ENCODE assay signal across 7 mouse cellular contexts in the genomic region with DNA sequence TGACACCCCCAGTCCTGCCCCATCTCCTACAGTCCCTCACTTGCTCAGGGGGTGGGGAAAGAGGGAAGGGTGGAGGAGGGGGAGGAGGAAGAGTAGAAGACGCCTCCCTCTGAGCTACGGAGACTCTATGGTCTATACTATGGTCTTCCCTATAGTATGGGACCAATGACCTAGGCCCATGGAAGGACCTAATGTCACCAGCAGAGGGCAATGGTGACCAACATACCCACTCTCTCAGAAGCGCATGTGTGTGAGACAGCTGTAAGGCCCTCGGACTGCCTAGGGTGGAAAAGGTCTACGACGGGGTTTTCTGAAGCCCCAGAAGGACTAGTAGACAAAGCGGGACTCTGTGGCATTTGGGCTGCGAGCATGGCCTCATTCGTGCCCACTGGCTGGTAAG. TPM values are rescaled to one million over a fixed set of nuclear protein-coding genes. Genes with fewer than 3 reads are reported as not detected.
DNase-seq lines count a peak whose midpoint lies in the region; ATAC-seq and TF ChIP-seq lines count a peak whose summit lies in the region.

No protein-coding gene starts in this region.

- ATAC-seq in midbrain, embryonic 11.5 days (ENCODE audit: low FRiP score) = peak; percentile 50; the same call in 1 of the 2 replicates
- no peak for ATAC-seq in midbrain, embryonic 15.5 days (replicated peaks)
- no peak for ATAC-seq in limb, embryonic 11.5 days (ENCODE audit: insufficient number of reproducible peaks, low FRiP score, low TSS enrichment, low read depth)

- peak; percentile 86 for DNase-seq in midbrain, embryonic 11.5 days (ENCODE audit: low spot score, missing footprints)
- DNase-seq in limb, embryonic 11.5 days (ENCODE audit: low spot score) = peak; percentile 62
- peak; percentile 18 for DNase-seq in skeletal muscle tissue, adult 2 months (ENCODE audit: low read depth, low spot score)
- no peak for DNase-seq in cerebellum, postnatal 4 days (ENCODE audit: low spot score in 2 of 2)
- DNase-seq in right cerebral cortex, postnatal 10 days (ENCODE audit: low spot score in 2 of 2) = no peak

- H3K36me3 ChIP-seq in midbrain, embryonic 11.5 days (ENCODE audit: control insufficient read depth, insufficient read depth, low read length) = no peaks in the 10 kb centered on the region
- H3K36me3 ChIP-seq in midbrain, embryonic 15.5 days (replicated peaks) = no peaks in the 10 kb centered on the region
- H3K36me3 ChIP-seq in limb, embryonic 11.5 days (ENCODE audit: control insufficient read depth, insufficient read depth, low read length) = no peaks in the 10 kb centered on the region

- H3K4me2 ChIP-seq in midbrain, embryonic 11.5 days = no peak overlapping the region
- no peak overlapping the region for H3K4me2 ChIP-seq in midbrain, embryonic 15.5 days
- no peak overlapping the region for H3K4me2 ChIP-seq in limb, embryonic 11.5 days (ENCODE audit: low read depth, severe bottlenecking)

- no peak overlapping the region for H3K27ac ChIP-seq in midbrain, embryonic 11.5 days (ENCODE audit: low read depth, low read length)
- H3K27ac ChIP-seq in midbrain, embryonic 15.5 days = no peak overlapping the region
- H3K27ac ChIP-seq in bone marrow macrophage, adult 2 months (ENCODE audit: insufficient read depth, low read depth, low read length) = no peak overlapping the region
- no peak overlapping the region for H3K27ac ChIP-seq in limb, embryonic 11.5 days (replicated peaks; ENCODE audit: low read depth, low read length)

- H3K9ac ChIP-seq in midbrain, embryonic 11.5 days (ENCODE audit: low read length) = no peak overlapping the region
- H3K9ac ChIP-seq in midbrain, embryonic 15.5 days = no peak overlapping the region
- no peak overlapping the region for H3K9ac ChIP-seq in limb, embryonic 11.5 days (ENCODE audit: low read length)

- no peaks in the 10 kb centered on the region for H3K9me3 ChIP-seq in midbrain, embryonic 11.5 days (ENCODE audit: control insufficient read depth, low read length)
- H3K9me3 ChIP-seq in midbrain, embryonic 15.5 days = no peaks in the 10 kb centered on the region
- no peaks in the 10 kb centered on the region for H3K9me3 ChIP-seq in limb, embryonic 11.5 days (ENCODE audit: control insufficient read depth, low read length)

- H3K4me1 ChIP-seq in midbrain, embryonic 11.5 days (ENCODE audit: control insufficient read depth, insufficient read depth, low read length) = no peaks in the 10 kb centered on the region
- H3K4me1 ChIP-seq in midbrain, embryonic 15.5 days = no peaks in the 10 kb centered on the region
- H3K4me1 ChIP-seq in bone marrow macrophage, adult 2 months (ENCODE audit: control insufficient read depth, insufficient read depth, low read length) = no peaks in the 10 kb centered on the region
- H3K4me1 ChIP-seq in limb, embryonic 11.5 days (ENCODE audit: control insufficient read depth, insufficient read depth, low read length) = no peaks in the 10 kb centered on the region

- TF ChIP-seq CTCF in bone marrow macrophage, adult 2 months (IDR thresholded peaks at IDR 0.05; ENCODE audit: low read depth, low read length) = peak; percentile 28; the same call in 1 of the 2 replicates

- no peak for TF ChIP-seq POLR2A in bone marrow macrophage, adult 2 months (IDR thresholded peaks at IDR 0.05; ENCODE audit: borderline replicate concordance, low read depth, low read length)

- 47% methylated on average over 9 of the region's 9 CpGs for WGBS in midbrain, embryonic 11.5 days
- WGBS in midbrain, embryonic 15.5 days = 40% methylated on average over 9 of the region's 9 CpGs
- WGBS in limb, embryonic 11.5 days = 44% methylated on average over 9 of the region's 9 CpGs

- H3K27me3 ChIP-seq in midbrain, embryonic 11.5 days (ENCODE audit: control insufficient read depth, insufficient read depth, low read length) = no peaks in the 10 kb centered on the region
- H3K27me3 ChIP-seq in midbrain, embryonic 15.5 days (replicated peaks) = no peaks in the 10 kb centered on the region
- no peaks in the 10 kb centered on the region for H3K27me3 ChIP-seq in limb, embryonic 11.5 days (ENCODE audit: control insufficient read depth, insufficient read depth, low read length)

- no peak overlapping the region for H3K4me3 ChIP-seq in midbrain, embryonic 11.5 days (ENCODE audit: low read depth, low read length)
- no peak overlapping the region for H3K4me3 ChIP-seq in midbrain, embryonic 15.5 days
- no peak overlapping the region for H3K4me3 ChIP-seq in bone marrow macrophage, adult 2 months (ENCODE audit: insufficient read depth, low read length)
- H3K4me3 ChIP-seq in limb, embryonic 11.5 days (ENCODE audit: low read depth, low read length) = no peak overlapping the region

RNA-seq across cellular contexts. Expression of a gene that starts 24.3 kb away (rescaled TPM):
- polyA plus RNA-seq in midbrain, embryonic 11.5 days (2014; fragmentation: Nextera tagmentation; extraction: Ambion mirVana) = not detected in 2 replicates
- not detected in 2 replicates for polyA plus RNA-seq in midbrain, embryonic 15.5 days (2015; fragmentation: Nextera tagmentation; extraction: Ambion mirVana)
- polyA plus RNA-seq in bone marrow macrophage, adult 2 months (2012; ENCODE audit: insufficient read depth, insufficient read length, missing spikeins) = not detected in 2 replicates
- polyA plus RNA-seq in limb, embryonic 11.5 days (2014; fragmentation: Nextera tagmentation; extraction: Ambion mirVana) = not detected in 2 replicates

RNA-seq across cellular contexts. Expression of a gene that starts 31.5 kb away (rescaled TPM):
- polyA plus RNA-seq in midbrain, embryonic 11.5 days (2014; fragmentation: Nextera tagmentation; extraction: Ambion mirVana) = not detected in 2 replicates
- not detected in 2 replicates for polyA plus RNA-seq in midbrain, embryonic 15.5 days (2015; fragmentation: Nextera tagmentation; extraction: Ambion mirVana)
- polyA plus RNA-seq in bone marrow macrophage, adult 2 months (2012; ENCODE audit: insufficient read depth, insufficient read length, missing spikeins) = not detected in 2 replicates
- not detected in 2 replicates for polyA plus RNA-seq in limb, embryonic 11.5 days (2014; fragmentation: Nextera tagmentation; extraction: Ambion mirVana)

Comparison
In these comparisons a context has a peak if more than half of its experiments do, and no peak if none do; other contexts are left out.
1. DNase-seq: peak in midbrain, embryonic 11.5 days (single experiment), limb, embryonic 11.5 days (single experiment) and skeletal muscle tissue, adult 2 months (single experiment); none in cerebellum, postnatal 4 days (0 of 2) and right cerebral cortex, postnatal 10 days (0 of 2).